Mouse (Mus musculus) intestine, postnatal 0 days (tissue): ENCODE results near the gene Hnrnpa1. TPM values are rescaled to one million over a fixed set of nuclear protein-coding genes. Genes with fewer than 3 reads are reported as not detected.
A peak's percentile ranks its signal among the peaks of the same experiment; 100 is the strongest.

Experiments
- ATAC-seq: fragments of 200-750 bp; cut with Nextera tagmentation; 2 replicates; pipeline ENCODE4 v1.8.0; 2017; ENCODE audit warnings: mild to moderate bottlenecking, moderate TSS enrichment, moderate library complexity
- H3K27ac ChIP-seq: fragments of 300-500 bp; sonication (generic); 2 replicates; pipeline ENCODE4 v1.5.1; 2014; ENCODE audit warnings: mild to moderate bottlenecking, low read depth, low read length, moderate library complexity
- H3K27me3 ChIP-seq: fragments of 300-500 bp; sonication (generic); replicated peaks from 2 replicates; pipeline ENCODE4 v1.6.1; 2014; ENCODE audit warnings: low read length, mixed read lengths; ENCODE audit not compliant: control insufficient read depth, insufficient read depth
- H3K36me3 ChIP-seq: fragments of 300-500 bp; sonication (generic); 2 replicates; pipeline ENCODE4 v1.6.1; 2014; ENCODE audit warnings: mild to moderate bottlenecking, moderate library complexity; ENCODE audit not compliant: control insufficient read depth, insufficient read depth
- H3K4me1 ChIP-seq: fragments of 300-500 bp; sonication (generic); replicated peaks from 2 replicates; pipeline ENCODE4 v1.6.1; 2014; ENCODE audit warnings: antibody characterized with exemption, low read length, mixed read lengths; ENCODE audit not compliant: control insufficient read depth, insufficient read depth
- H3K4me2 ChIP-seq: fragments of 300-500 bp; sonication (generic); replicated peaks from 2 replicates; pipeline ENCODE4 v1.6.1; 2014; ENCODE audit warnings: low read depth, mild to moderate bottlenecking, moderate library complexity
- H3K4me3 ChIP-seq: fragments of 300-500 bp; sonication (generic); 2 replicates; pipeline ENCODE4 v1.5.1; 2014; ENCODE audit warnings: low read depth, low read length
- H3K9ac ChIP-seq: fragments of 300-500 bp; sonication (generic); 2 replicates; pipeline ENCODE4 v1.6.1; 2014; ENCODE audit warnings: mild to moderate bottlenecking, low read depth, low read length
- H3K9me3 ChIP-seq: fragments of 300-500 bp; sonication (generic); 2 replicates; pipeline ENCODE4 v1.6.1; 2016; ENCODE audit warnings: mixed run types; ENCODE audit not compliant: control insufficient read depth
- CTCF ChIP-seq: sonication (generic); IDR thresholded peaks from 2 replicates; pipeline ENCODE4 v1.5.1; 2016; ENCODE audit warnings: low read depth, mild to moderate bottlenecking, control low read depth, antibody characterized with exemption, moderate library complexity
- WGBS: fragments of 180-500 bp; shearing (Covaris S2); extraction: QIAGEN DNeasy Blood & Tissue Kit; methylation state at CpG from one replicate; pipeline ENCODE4 v1.1.7; 2014; 5-methylcytosine and 5-hydroxymethylcytosine counted together
- polyA plus RNA-seq: library from polyadenylated mRNA; unstranded; fragments of >200 nt; fragmentation: Nextera tagmentation; extraction: Ambion mirVana; gene quantifications from 2 replicates; pipeline ENCODE4 v1.2.1, GENCODE M21; 2015

The Hnrnpa1 gene
- 219 and 224 TPM in 2 replicates for polyA plus RNA-seq

- peaks cover 32% of the 10 kb centered on the region for H3K36me3 ChIP-seq
- peak within 1 kb of the TSS; percentile 52 for H3K4me3 ChIP-seq
- WGBS = under 1% methylated on average over 47 of the region's 47 CpGs
- peak within 1 kb of the TSS; percentile 45 for H3K9ac ChIP-seq
- H3K27ac ChIP-seq = peak within 1 kb of the TSS; percentile 83
- ATAC-seq = peak; percentile 88
- no peak for TF ChIP-seq CTCF
- no peaks in the 10 kb centered on the region for H3K9me3 ChIP-seq
- no peaks in the 10 kb centered on the region for H3K4me1 ChIP-seq
- no peaks in the 10 kb centered on the region for H3K27me3 ChIP-seq
- peak within 1 kb of the TSS; percentile 70 for H3K4me2 ChIP-seq
Observed at GRCm38 (mm10) chr15:103240160-103241028, at the start of gene Hnrnpa1. Hnrnpa1 (plus strand) TSS chr15:103240432.

- 62% methylated on average over 10 of the region's 10 CpGs for WGBS
- no peak overlapping the region for H3K4me2 ChIP-seq
- no peaks in the 10 kb centered on the region for H3K9me3 ChIP-seq
- no peak for ATAC-seq
- H3K4me1 ChIP-seq = no peaks in the 10 kb centered on the region
- H3K36me3 ChIP-seq = peaks cover 19% of the 10 kb centered on the region
- TF ChIP-seq CTCF = peak; percentile 85
- no peak overlapping the region for H3K4me3 ChIP-seq
- H3K27ac ChIP-seq = no peak overlapping the region
- H3K27me3 ChIP-seq = no peaks in the 10 kb centered on the region
- no peak overlapping the region for H3K9ac ChIP-seq
Observed at GRCm38 (mm10) chr15:103190531-103191462, 49.4 kb upstream of the Hnrnpa1 start.

GRCm38 (mm10) chr15:103193606-103194005 is 46.6 kb upstream of the Hnrnpa1 start:
- no peak overlapping the region for H3K9ac ChIP-seq
- H3K4me2 ChIP-seq = no peak overlapping the region
- peaks cover 32% of the 10 kb centered on the region for H3K36me3 ChIP-seq
- no peaks in the 10 kb centered on the region for H3K4me1 ChIP-seq
- H3K9me3 ChIP-seq = no peaks in the 10 kb centered on the region
- no peak overlapping the region for H3K27ac ChIP-seq
- no peaks in the 10 kb centered on the region for H3K27me3 ChIP-seq
- ATAC-seq = no peak
- no peak for TF ChIP-seq CTCF
- 64% methylated on average over 2 of the region's 2 CpGs for WGBS
- no peak overlapping the region for H3K4me3 ChIP-seq

- no peaks in the 10 kb centered on the region for H3K27me3 ChIP-seq
- H3K4me3 ChIP-seq = no peak overlapping the region
- WGBS = 87% methylated on average over 1 of the region's 1 CpGs
- no peak overlapping the region for H3K4me2 ChIP-seq
- TF ChIP-seq CTCF = no peak
- H3K36me3 ChIP-seq = peaks cover 44% of the 10 kb centered on the region
- no peak overlapping the region for H3K9ac ChIP-seq
- no peak overlapping the region for H3K27ac ChIP-seq
- H3K9me3 ChIP-seq = no peaks in the 10 kb centered on the region
- H3K4me1 ChIP-seq = no peaks in the 10 kb centered on the region
- ATAC-seq = no peak
Observed at GRCm38 (mm10) chr15:103196835-103197234, 43.4 kb upstream of the Hnrnpa1 start.

GRCm38 (mm10) chr15:103197785-103198184 is 42.4 kb upstream of the Hnrnpa1 start:
- Histone ChIP-seq H3K36me3 (peaks cover 36% of the 10 kb centered on the region), H3K4me2 (no peak overlapping the region), H3K4me1 (no peaks in the 10 kb centered on the region), H3K27me3 (no peaks in the 10 kb centered on the region), H3K4me3 (no peak overlapping the region), H3K27ac (no peak overlapping the region), H3K9me3 (no peaks in the 10 kb centered on the region), H3K9ac (no peak overlapping the region)
- 75% methylated on average over 4 of the region's 4 CpGs for WGBS
- no peak for ATAC-seq
- TF ChIP-seq CTCF = no peak

GRCm38 (mm10) chr15:103202088-103202793 is 38.0 kb upstream of the Hnrnpa1 start:
- H3K4me2 ChIP-seq = no peak overlapping the region
- no peak overlapping the region for H3K27ac ChIP-seq
- H3K4me1 ChIP-seq = 0 out of 2 replicates have a peak, but pooled peaks cover 3% of the 10 kb centered on the region
- no peaks in the 10 kb centered on the region for H3K27me3 ChIP-seq
- no peak for TF ChIP-seq CTCF
- no peak overlapping the region for H3K9ac ChIP-seq
- H3K4me3 ChIP-seq = no peak overlapping the region
- no peak for ATAC-seq
- H3K36me3 ChIP-seq = peaks cover 36% of the 10 kb centered on the region
- no peaks in the 10 kb centered on the region for H3K9me3 ChIP-seq
- WGBS = 47% methylated on average over 6 of the region's 6 CpGs
